Mouse (Mus musculus): ENCODE measurements around the gene Fbxw21.

Fbxw21 gene

GRCm38 (mm10) chr9:109111101-109111500 is 50.7 kb downstream of the Fbxw21 start:
- DNase-seq (ENCODE audit: low spot score) = peak; percentile 12

GRCm38 (mm10) chr9:109110240-109110639 is 51.6 kb downstream of the Fbxw21 start:
- no peak for DNase-seq (ENCODE audit: low spot score)

GRCm38 (mm10) chr9:109107341-109107740 is 54.5 kb downstream of the Fbxw21 start:
- DNase-seq (ENCODE audit: low spot score) = no peak

- DNase-seq (ENCODE audit: low spot score) = no peak
Observed at GRCm38 (mm10) chr9:109105648-109106047, 56.2 kb downstream of the Fbxw21 start.

GRCm38 (mm10) chr9:109105011-109105410 is 56.8 kb downstream of the Fbxw21 start:
- DNase-seq (ENCODE audit: low spot score) = peak; percentile 49

GRCm38 (mm10) chr9:109104083-109104482 is 57.8 kb downstream of the Fbxw21 start:
- no peak for DNase-seq (ENCODE audit: low spot score)

GRCm38 (mm10) chr9:109103250-109103649 is 58.6 kb downstream of the Fbxw21 start:
- peak; percentile 73 for DNase-seq (ENCODE audit: low spot score)

- DNase-seq (ENCODE audit: low spot score) = peak; percentile 45
Observed at GRCm38 (mm10) chr9:109102541-109102940, 59.3 kb downstream of the Fbxw21 start.

GRCm38 (mm10) chr9:109101933-109102445 is 59.9 kb downstream of the Fbxw21 start:
- DNase-seq (ENCODE audit: low spot score) = no peak

GRCm38 (mm10) chr9:109100307-109100928 is 61.4 kb downstream of the Fbxw21 start:
- no peak for DNase-seq (ENCODE audit: low spot score)

GRCm38 (mm10) chr9:109098969-109099368 is 62.9 kb downstream of the Fbxw21 start:
- DNase-seq (ENCODE audit: low spot score) = peak; percentile 74

- no peak for DNase-seq (ENCODE audit: low spot score)
Observed at GRCm38 (mm10) chr9:109098366-109098765, 63.5 kb downstream of the Fbxw21 start.

GRCm38 (mm10) chr9:109097831-109098230 is 64.0 kb downstream of the Fbxw21 start:
- DNase-seq (ENCODE audit: low spot score) = peak; percentile 60

- DNase-seq (ENCODE audit: low spot score) = no peak
Observed at GRCm38 (mm10) chr9:109097291-109097690, 64.5 kb downstream of the Fbxw21 start.

GRCm38 (mm10) chr9:109096856-109097255 is 65.0 kb downstream of the Fbxw21 start:
- DNase-seq (ENCODE audit: low spot score) = no peak

GRCm38 (mm10) chr9:109096251-109096661 is 65.6 kb downstream of the Fbxw21 start:
- DNase-seq (ENCODE audit: low spot score) = no peak

GRCm38 (mm10) chr9:109095137-109095982 is 66.5 kb downstream of the Fbxw21 start, which contains the start of gene Plxnb1:
TSS of gene Plxnb1 (plus strand) at chr9:109095389.
- peak; percentile 79 for DNase-seq (ENCODE audit: low spot score)

- DNase-seq (ENCODE audit: low spot score) = no peak
Observed at GRCm38 (mm10) chr9:109094553-109095136, 67.2 kb downstream of the Fbxw21 start.

GRCm38 (mm10) chr9:109093786-109094552 is 67.9 kb downstream of the Fbxw21 start:
- no peak for DNase-seq (ENCODE audit: low spot score)

- no peak for DNase-seq (ENCODE audit: low spot score)
Observed at GRCm38 (mm10) chr9:109092799-109093198, 69.0 kb downstream of the Fbxw21 start.

GRCm38 (mm10) chr9:109091802-109092201 is 70.0 kb downstream of the Fbxw21 start:
- DNase-seq (ENCODE audit: low spot score) = no peak

- no peak for DNase-seq (ENCODE audit: low spot score)
Observed at GRCm38 (mm10) chr9:109090446-109090845, 71.4 kb downstream of the Fbxw21 start.

Data from testis, postnatal 10 days (tissue).